Mouse (Mus musculus): ENCODE data around the gene Sephs1. TPM values are rescaled to one million over a fixed set of nuclear protein-coding genes. Genes with fewer than 3 reads are reported as not detected.

Gene Sephs1
- total and polyA plus RNA-seq, 2 experiments from 2014 or later, result 20.9 to 43.8 TPM

GRCm38 (mm10) chr2:4875090-4875489 is 6.3 kb upstream of the Sephs1 start:
- Histone ChIP-seq H3K27me3 (ENCODE audit: control insufficient read depth, insufficient read depth, low read length) (no peaks in the 10 kb centered on the region), H3K9ac (replicated peaks; ENCODE audit: low read depth, low read length) (no peak overlapping the region), H3K9me3 (replicated peaks; ENCODE audit: control insufficient read depth, low read length) (no peaks in the 10 kb centered on the region), H3K4me1 (ENCODE audit: control insufficient read depth, insufficient read depth) (no peaks in the 10 kb centered on the region), H3K4me2 (ENCODE audit: low read depth, low read length) (no peak overlapping the region), H3K27ac (ENCODE audit: low read depth) (no peak overlapping the region), H3K4me3 (ENCODE audit: low read depth, low read length) (no peak overlapping the region), H3K36me3 (replicated peaks; ENCODE audit: control insufficient read depth, insufficient read depth, low read length) (no peaks in the 10 kb centered on the region)
- DNase-seq (ENCODE audit: low spot score) (no peak), ATAC-seq (ENCODE audit: insufficient read depth, low read depth) (no peak)
- WGBS, result 54% methylated on average over 1 of the region's 1 CpGs
- TF ChIP-seq CTCF (IDR thresholded peaks at IDR 0.05; ENCODE audit: low read depth) (no peak), EP300 (IDR thresholded peaks at IDR 0.05; ENCODE audit: low read depth) (no peak)

GRCm38 (mm10) chr2:4876131-4876530 is 5.2 kb upstream of the Sephs1 start:
- no peak overlapping the region for H3K27ac ChIP-seq (ENCODE audit: low read depth)
- no peak for ATAC-seq (ENCODE audit: insufficient read depth, low read depth)
- H3K4me3 ChIP-seq (ENCODE audit: low read depth, low read length), result no peak overlapping the region
- no peak overlapping the region for H3K9ac ChIP-seq (replicated peaks; ENCODE audit: low read depth, low read length)
- no peaks in the 10 kb centered on the region for H3K9me3 ChIP-seq (replicated peaks; ENCODE audit: control insufficient read depth, low read length)
- no peaks in the 10 kb centered on the region for H3K4me1 ChIP-seq (ENCODE audit: control insufficient read depth, insufficient read depth)
- TF ChIP-seq CTCF (IDR thresholded peaks at IDR 0.05; ENCODE audit: low read depth) (no peak), EP300 (IDR thresholded peaks at IDR 0.05; ENCODE audit: low read depth) (no peak)
- no peak for DNase-seq (ENCODE audit: low spot score)
- 66% methylated on average over 3 of the region's 3 CpGs for WGBS
- no peaks in the 10 kb centered on the region for H3K27me3 ChIP-seq (ENCODE audit: control insufficient read depth, insufficient read depth, low read length)
- no peak overlapping the region for H3K4me2 ChIP-seq (ENCODE audit: low read depth, low read length)
- H3K36me3 ChIP-seq (replicated peaks; ENCODE audit: control insufficient read depth, insufficient read depth, low read length), result no peaks in the 10 kb centered on the region

DNA sequence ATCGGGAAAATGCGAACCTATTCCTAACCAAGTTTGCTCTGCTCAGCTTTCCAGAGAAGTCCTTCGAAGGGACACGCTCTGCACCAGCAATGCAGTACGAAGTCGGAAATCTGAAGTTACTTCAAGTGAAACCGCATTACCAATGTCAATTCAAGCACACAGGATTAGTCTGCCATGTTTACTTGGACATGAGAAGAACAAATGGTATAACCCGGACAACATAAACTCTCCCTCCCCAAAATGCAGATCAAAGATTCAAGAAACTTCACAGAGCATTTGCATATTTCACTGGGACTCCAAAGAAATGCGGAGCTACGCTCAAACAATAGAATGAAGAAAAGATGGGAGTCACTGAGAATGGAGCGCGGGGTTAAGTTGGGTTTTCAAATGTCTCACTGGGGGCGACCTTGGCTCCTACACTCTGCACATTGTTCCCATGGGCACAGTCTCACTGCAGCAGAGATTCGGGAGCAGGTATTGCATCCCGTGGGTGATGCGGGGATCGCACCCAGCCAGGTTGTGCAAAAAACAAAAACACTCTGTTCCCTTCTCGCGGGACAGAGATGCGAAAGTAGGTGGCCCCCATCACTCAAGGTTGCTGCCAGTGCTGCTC is 521 bp upstream of the Sephs1 start:
- H3K4me3 ChIP-seq (ENCODE audit: low read depth, low read length), result peak overlapping the region; percentile 97
- ATAC-seq (ENCODE audit: insufficient read depth, low read depth), result peak; percentile 3; the same call in 1 of the 2 replicates

DNA sequence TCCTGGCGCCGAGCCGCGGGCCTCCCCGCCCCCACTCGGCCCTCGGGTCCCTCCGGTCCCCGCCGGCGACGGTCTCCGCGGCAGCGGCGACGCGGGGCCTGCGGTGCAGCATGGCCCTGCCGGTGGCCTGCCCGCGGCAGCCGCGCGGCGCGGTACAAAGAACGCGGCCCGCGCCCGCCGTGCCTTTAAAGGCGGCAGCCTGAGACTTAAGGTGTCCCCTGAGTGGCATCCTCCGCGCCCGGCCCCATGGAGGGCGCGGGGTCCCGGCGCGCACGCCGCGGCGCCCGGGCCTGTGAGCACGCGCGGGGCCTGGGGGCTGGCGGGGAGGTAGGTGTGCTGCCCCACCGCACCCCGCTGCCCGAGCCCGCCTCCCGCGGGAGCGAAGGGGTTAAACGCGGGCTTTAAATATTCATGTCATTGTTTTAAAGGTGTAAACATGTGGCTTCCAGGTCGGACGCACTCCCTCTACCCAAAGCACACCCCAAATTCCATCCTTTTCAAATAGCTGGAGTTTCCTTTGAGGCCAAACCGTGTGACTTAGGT is 956 bp downstream of the Sephs1 start:
- Histone ChIP-seq H3K36me3 (replicated peaks; ENCODE audit: control insufficient read depth, insufficient read depth, low read length) (peaks cover 17% of the 10 kb centered on the region), H3K4me2 (ENCODE audit: low read depth, low read length) (peak overlapping the region; percentile 85), H3K4me3 (ENCODE audit: low read depth, low read length) (peak overlapping the region; percentile 97), H3K27me3 (ENCODE audit: control insufficient read depth, insufficient read depth, low read length) (no peaks in the 10 kb centered on the region), H3K9ac (replicated peaks; ENCODE audit: low read depth, low read length) (peak overlapping the region; percentile 99), H3K27ac (ENCODE audit: low read depth) (peak overlapping the region; percentile 100), H3K4me1 (ENCODE audit: control insufficient read depth, insufficient read depth) (peaks cover 11% of the 10 kb centered on the region; the same call in 1 of the 2 replicates), H3K9me3 (replicated peaks; ENCODE audit: control insufficient read depth, low read length) (no peaks in the 10 kb centered on the region)
- ATAC-seq (ENCODE audit: insufficient read depth, low read depth) (peak; percentile 51), DNase-seq (ENCODE audit: low spot score) (peak; percentile 36)
- 1% methylated on average over 56 of the region's 63 CpGs for WGBS
- TF ChIP-seq EP300 (IDR thresholded peaks at IDR 0.05; ENCODE audit: low read depth), result no peak
- TF ChIP-seq CTCF (IDR thresholded peaks at IDR 0.05; ENCODE audit: low read depth), result no peak

More for the DNA sequence above, 521 bp upstream of the Sephs1 start:
- Histone ChIP-seq H3K4me1 (ENCODE audit: control insufficient read depth, insufficient read depth) (peaks cover 11% of the 10 kb centered on the region; the same call in 1 of the 2 replicates), H3K27ac (ENCODE audit: low read depth) (peak overlapping the region; percentile 100), H3K9ac (replicated peaks; ENCODE audit: low read depth, low read length) (peak overlapping the region; percentile 99), H3K4me2 (ENCODE audit: low read depth, low read length) (peak overlapping the region; percentile 85), H3K9me3 (replicated peaks; ENCODE audit: control insufficient read depth, low read length) (no peaks in the 10 kb centered on the region), H3K27me3 (ENCODE audit: control insufficient read depth, insufficient read depth, low read length) (no peaks in the 10 kb centered on the region), H3K36me3 (replicated peaks; ENCODE audit: control insufficient read depth, insufficient read depth, low read length) (peaks cover 2% of the 10 kb centered on the region; the same call in 1 of the 2 replicates)
- WGBS, result 3% methylated on average over 20 of the region's 20 CpGs
- TF ChIP-seq EP300 (IDR thresholded peaks at IDR 0.05; ENCODE audit: low read depth) (no peak), CTCF (IDR thresholded peaks at IDR 0.05; ENCODE audit: low read depth) (no peak)
- peak; percentile 21 for DNase-seq (ENCODE audit: low spot score)

- Histone ChIP-seq H3K4me3 (ENCODE audit: low read depth, low read length) (peak overlapping the region; percentile 97), H3K36me3 (replicated peaks; ENCODE audit: control insufficient read depth, insufficient read depth, low read length) (peaks cover 24% of the 10 kb centered on the region), H3K27me3 (ENCODE audit: control insufficient read depth, insufficient read depth, low read length) (no peaks in the 10 kb centered on the region), H3K9me3 (replicated peaks; ENCODE audit: control insufficient read depth, low read length) (no peaks in the 10 kb centered on the region), H3K27ac (ENCODE audit: low read depth) (peak overlapping the region; percentile 100), H3K4me2 (ENCODE audit: low read depth, low read length) (peak overlapping the region; percentile 85), H3K9ac (replicated peaks; ENCODE audit: low read depth, low read length) (peak overlapping the region; percentile 99), H3K4me1 (ENCODE audit: control insufficient read depth, insufficient read depth) (peaks cover 11% of the 10 kb centered on the region; the same call in 1 of the 2 replicates)
- DNase-seq (ENCODE audit: low spot score), result no peak
- ATAC-seq (ENCODE audit: insufficient read depth, low read depth), result no peak
- WGBS, result 3% methylated on average over 18 of the region's 18 CpGs
- TF ChIP-seq CTCF (IDR thresholded peaks at IDR 0.05; ENCODE audit: low read depth), result no peak
- TF ChIP-seq EP300 (IDR thresholded peaks at IDR 0.05; ENCODE audit: low read depth), result no peak
Observed at GRCm38 (mm10) chr2:4883009-4883704, 1.8 kb downstream of the Sephs1 start.
